Mouse (Mus musculus): ENCODE measurements around the gene Gaa. TPM values are rescaled to one million over a fixed set of nuclear protein-coding genes. Genes with fewer than 3 reads are reported as not detected.

The Gaa gene
- total and polyA plus RNA-seq, 3 experiments, result 19.6 to 105 (median 93.2) TPM

- Histone ChIP-seq H3K4me1 (ENCODE audit: control insufficient read depth in 1 of 2, insufficient read depth in 2 of 2) (peaks cover 0 to 9% of the 10 kb centered on the region in 2 experiments; a peak in 2 of 4 replicates), H3K79me2 (replicated peaks; ENCODE audit: control insufficient read depth, extremely low read depth, insufficient read depth, poor library complexity, severe bottlenecking) (no peaks in the 10 kb centered on the region), H3K9me3 (replicated peaks; ENCODE audit: low read length) (peaks cover 5% of the 10 kb centered on the region), H3K4me3 (replicated peaks in 1 of 3; ENCODE audit: low read depth in 2 of 3, low read length in 2 of 3, poor library complexity in 1 of 3) (no peak overlapping the region), H3K4me2 (ENCODE audit: insufficient read depth, low read depth, poor library complexity, severe bottlenecking) (no peak overlapping the region), H3K36me3 (replicated peaks in 1 of 2; ENCODE audit: control insufficient read depth in 1 of 2, insufficient read depth in 1 of 2, low read length in 1 of 2) (no peaks in the 10 kb centered on the region), H3K27me3 (replicated peaks) (peaks cover 88% of the 10 kb centered on the region), H3K9ac (ENCODE audit: insufficient read depth, low read depth) (no peak overlapping the region), H3K27ac (ENCODE audit: insufficient read depth, low read depth) (no peak overlapping the region)
- no peak for DNase-seq (ENCODE audit: extremely low read depth)
- dilution Hi-C loops (cut with MboI; ENCODE audit: extremely low pct_ligation_motif_present, extremely low pct_unique_long_range_greater_than_20kb, low sequenced_read_pairs) (no loop called here), in situ Hi-C loops (cut with MboI; ENCODE audit: low pct_ligation_motif_present, low pct_unique_long_range_greater_than_20kb, low sequenced_read_pairs) (no loop called here)
- TF ChIP-seq EP300 (IDR thresholded peaks at IDR 0.05; ENCODE audit: low read length) (no peak), ZNF384 (IDR thresholded peaks at IDR 0.05; ENCODE audit: low read depth, low read length) (no peak), TBP (conservative IDR thresholded peaks at IDR 0.05; ENCODE audit: low read depth, low read length) (no peak)
Measured at GRCm38 (mm10) chr11:119223124-119223890, 44.4 kb upstream of the Gaa start.

DNA sequence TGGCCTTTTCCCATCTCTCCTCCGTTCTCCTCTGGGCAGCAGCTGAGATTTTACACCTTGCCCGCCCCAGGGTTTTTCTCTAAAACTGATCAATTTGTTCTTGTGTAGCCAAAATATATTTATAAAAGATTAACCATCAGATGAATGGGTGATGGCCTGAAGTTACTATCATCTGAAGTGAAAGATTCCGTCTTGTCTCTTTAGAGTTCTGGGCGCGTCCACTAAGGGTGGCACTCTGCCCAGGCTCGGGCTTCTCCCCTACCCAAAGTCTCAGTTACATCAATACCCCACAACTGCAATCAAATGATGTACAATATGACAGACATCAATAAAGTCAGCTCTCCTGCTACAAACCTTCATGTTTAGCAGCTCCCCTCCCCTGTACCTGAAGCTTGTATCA is 42.8 kb upstream of the Gaa start:
- dilution Hi-C loops (cut with MboI; ENCODE audit: extremely low pct_ligation_motif_present, extremely low pct_unique_long_range_greater_than_20kb, low sequenced_read_pairs), result no loop called here
- no peak for TF ChIP-seq E2F4 (IDR thresholded peaks at IDR 0.05; ENCODE audit: insufficient replicate concordance, low read depth, low read length)
- H3K9me3 ChIP-seq (replicated peaks; ENCODE audit: low read length), result peaks cover 5% of the 10 kb centered on the region

DNA sequence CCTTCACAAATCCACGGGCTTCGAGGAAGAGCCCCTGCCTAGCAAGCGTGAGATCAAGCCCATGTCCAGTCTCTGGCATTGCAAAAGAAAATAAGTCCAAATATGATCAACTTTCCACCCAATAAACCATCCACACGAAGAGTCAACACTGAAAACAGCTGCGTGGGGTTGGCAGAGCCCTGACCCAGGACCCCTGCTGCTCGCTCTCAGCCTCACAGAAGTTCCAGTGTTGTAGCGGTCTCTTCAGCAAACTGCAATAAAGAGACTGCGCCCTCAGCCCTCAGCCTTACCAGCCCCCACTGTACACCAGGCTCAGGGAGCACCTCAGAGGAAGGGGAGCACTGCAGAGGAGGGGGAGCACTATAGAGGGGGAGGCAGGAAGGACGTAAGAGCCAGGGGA is 42.1 kb upstream of the Gaa start:
- no peak overlapping the region for H3K4me3 ChIP-seq (replicated peaks in 1 of 3; ENCODE audit: low read depth in 2 of 3, low read length in 2 of 3, poor library complexity in 1 of 3)
- TF ChIP-seq POLR2A (IDR thresholded peaks at IDR 0.05; ENCODE audit: low read depth, low read length) (no peak), ZKSCAN1 (IDR thresholded peaks at IDR 0.05; ENCODE audit: borderline replicate concordance, low read depth, low read length) (no peak), MXI1 (IDR thresholded peaks at IDR 0.05; ENCODE audit: low read depth, low read length) (no peak), KAT2A (IDR thresholded peaks at IDR 0.05; ENCODE audit: insufficient replicate concordance, low read length) (no peak), ELF1 (IDR thresholded peaks at IDR 0.05; ENCODE audit: low read depth, low read length) (no peak), PAX5 (IDR thresholded peaks at IDR 0.05; ENCODE audit: low read length) (no peak), IRF4 (IDR thresholded peaks at IDR 0.05; ENCODE audit: low read depth, low read length) (no peak), NELFE (IDR thresholded peaks at IDR 0.05; ENCODE audit: low read depth, low read length) (no peak), ZMIZ1 (IDR thresholded peaks at IDR 0.05; ENCODE audit: low read depth, low read length) (no peak), NRF1 (IDR thresholded peaks at IDR 0.05; ENCODE audit: low read depth, low read length) (no peak), ZNF384 (IDR thresholded peaks at IDR 0.05; ENCODE audit: low read depth, low read length) (no peak), JUND (conservative IDR thresholded peaks at IDR 0.05; ENCODE audit: low read depth, low read length) (no peak), MAZ (IDR thresholded peaks at IDR 0.05; ENCODE audit: low read depth, low read length) (no peak)
- no peak overlapping the region for H3K4me2 ChIP-seq (ENCODE audit: insufficient read depth, low read depth, poor library complexity, severe bottlenecking)
- H3K9me3 ChIP-seq (replicated peaks; ENCODE audit: low read length), result peaks cover 5% of the 10 kb centered on the region
- H3K36me3 ChIP-seq (replicated peaks in 1 of 2; ENCODE audit: control insufficient read depth in 1 of 2, insufficient read depth in 1 of 2, low read length in 1 of 2), result no peaks in the 10 kb centered on the region
- H3K9ac ChIP-seq (ENCODE audit: insufficient read depth, low read depth), result no peak overlapping the region
- DNase-seq (ENCODE audit: extremely low read depth), result no peak
- in situ Hi-C loops (cut with MboI; ENCODE audit: low pct_ligation_motif_present, low pct_unique_long_range_greater_than_20kb, low sequenced_read_pairs), result no loop called here
- dilution Hi-C loops (cut with MboI; ENCODE audit: extremely low pct_ligation_motif_present, extremely low pct_unique_long_range_greater_than_20kb, low sequenced_read_pairs), result no loop called here
- H3K79me2 ChIP-seq (replicated peaks; ENCODE audit: control insufficient read depth, extremely low read depth, insufficient read depth, poor library complexity, severe bottlenecking), result no peaks in the 10 kb centered on the region
- H3K27ac ChIP-seq (ENCODE audit: insufficient read depth, low read depth), result no peak overlapping the region
- H3K27me3 ChIP-seq (replicated peaks), result peaks cover 91% of the 10 kb centered on the region
- H3K4me1 ChIP-seq (ENCODE audit: control insufficient read depth in 1 of 2, insufficient read depth in 2 of 2), result peaks cover 3 to 19% of the 10 kb centered on the region in 2 experiments

More for the DNA sequence above, 42.8 kb upstream of the Gaa start:
- H3K36me3 ChIP-seq (replicated peaks in 1 of 2; ENCODE audit: control insufficient read depth in 1 of 2, insufficient read depth in 1 of 2, low read length in 1 of 2), result no peaks in the 10 kb centered on the region
- in situ Hi-C loops (cut with MboI; ENCODE audit: low pct_ligation_motif_present, low pct_unique_long_range_greater_than_20kb, low sequenced_read_pairs), result no loop called here
- no peak for DNase-seq (ENCODE audit: extremely low read depth)
- peaks cover 3 to 19% of the 10 kb centered on the region in 2 experiments for H3K4me1 ChIP-seq (ENCODE audit: control insufficient read depth in 1 of 2, insufficient read depth in 2 of 2)
- no peak overlapping the region for H3K27ac ChIP-seq (ENCODE audit: insufficient read depth, low read depth)
- no peak overlapping the region for H3K9ac ChIP-seq (ENCODE audit: insufficient read depth, low read depth)
- H3K27me3 ChIP-seq (replicated peaks), result peaks cover 91% of the 10 kb centered on the region
- H3K4me2 ChIP-seq (ENCODE audit: insufficient read depth, low read depth, poor library complexity, severe bottlenecking), result no peak overlapping the region
- H3K79me2 ChIP-seq (replicated peaks; ENCODE audit: control insufficient read depth, extremely low read depth, insufficient read depth, poor library complexity, severe bottlenecking), result no peaks in the 10 kb centered on the region
- H3K4me3 ChIP-seq (replicated peaks in 1 of 3; ENCODE audit: low read depth in 2 of 3, low read length in 2 of 3, poor library complexity in 1 of 3), result no peak overlapping the region

All from CH12.LX (cell line).